Mouse (Mus musculus) liver, embryonic 12.5 days (tissue): ENCODE data around the gene Alox8. TPM values are rescaled to one million over a fixed set of nuclear protein-coding genes. Genes with fewer than 3 reads are reported as not detected.

Experiments
- ATAC-seq: fragments of 200-750 bp; cut with Nextera tagmentation; 2 replicates; pipeline ENCODE4 v1.8.0; 2017; ENCODE audit warnings: moderate number of reproducible peaks, mild to moderate bottlenecking, moderate library complexity
- H3K27ac ChIP-seq: fragments of 300-500 bp; sonication (generic); 2 replicates; pipeline ENCODE4 v1.5.1; 2016; ENCODE audit warnings: mild to moderate bottlenecking
- H3K27me3 ChIP-seq: fragments of 300-500 bp; sonication (generic); replicated peaks from 2 replicates; pipeline ENCODE4 v1.6.1; 2016; ENCODE audit warnings: mild to moderate bottlenecking, moderate library complexity
- H3K36me3 ChIP-seq: fragments of 300-500 bp; sonication (generic); 2 replicates; pipeline ENCODE4 v1.6.1; 2016; ENCODE audit warnings: mild to moderate bottlenecking, moderate library complexity
- H3K4me1 ChIP-seq: fragments of 300-500 bp; sonication (generic); 2 replicates; pipeline ENCODE4 v1.6.1; 2016
- H3K4me2 ChIP-seq: fragments of 300-500 bp; sonication (generic); 2 replicates; pipeline ENCODE4 v1.6.1; 2016; ENCODE audit warnings: mild to moderate bottlenecking, moderate library complexity
- H3K4me3 ChIP-seq: fragments of 300-500 bp; sonication (generic); 2 replicates; pipeline ENCODE4 v1.5.1; 2016; ENCODE audit warnings: mild to moderate bottlenecking, moderate library complexity
- H3K9ac ChIP-seq: fragments of 300-500 bp; sonication (generic); 2 replicates; pipeline ENCODE4 v1.6.1; 2016; ENCODE audit warnings: mild to moderate bottlenecking, moderate library complexity
- H3K9me3 ChIP-seq: fragments of 300-500 bp; sonication (generic); replicated peaks from 2 replicates; pipeline ENCODE4 v1.6.1; 2016; ENCODE audit warnings: mild to moderate bottlenecking, moderate library complexity
- WGBS: fragments of 180-500 bp; shearing (Covaris S2); methylation state at CpG from one replicate; pipeline ENCODE4 v1.1.7; 2016; ENCODE audit not compliant: insufficient replicate concordance; 5-methylcytosine and 5-hydroxymethylcytosine counted together
- polyA plus RNA-seq: library from polyadenylated mRNA; unstranded; fragments of >200 nt; fragmentation: Nextera tagmentation; extraction: Ambion mirVana; gene quantifications from 2 replicates; pipeline ENCODE4 v1.2.1, GENCODE M21; 2016

Alox8 gene
- polyA plus RNA-seq, 1 experiment from 2014 or later: not detected

- peak; percentile 41; the same call in 1 of the 2 replicates for ATAC-seq
Measured at GRCm38 (mm10) chr11:69134622-69134968, 63.0 kb downstream of the Alox8 start.

More at GRCm38 (mm10) chr11:69134622-69134968, 63.0 kb downstream of the Alox8 start:
- peak overlapping the region; percentile 45 for H3K4me3 ChIP-seq
- peaks cover 38% of the 10 kb centered on the region for H3K27me3 ChIP-seq
- H3K27ac ChIP-seq: no peak overlapping the region
- H3K9me3 ChIP-seq: no peaks in the 10 kb centered on the region
- H3K4me1 ChIP-seq: peaks cover 14% of the 10 kb centered on the region
- H3K36me3 ChIP-seq: no peaks in the 10 kb centered on the region
- peak overlapping the region; percentile 67 for H3K4me2 ChIP-seq
- 37% methylated on average over 8 of the region's 8 CpGs for WGBS
- H3K9ac ChIP-seq: no peak overlapping the region

Other genes with a start within 250 kb of the Alox8 start
- 2.9 and 3.0 TPM in 2 replicates for gene Arhgef15, start 240.4 kb downstream of the Alox8 start, polyA plus RNA-seq
- 0.87 and 0.90 TPM in 2 replicates for gene Slc25a35, start 229.7 kb downstream of the Alox8 start, polyA plus RNA-seq
- 54.7 and 61.0 TPM in 2 replicates for gene Rangrf, start 222.7 kb downstream of the Alox8 start, polyA plus RNA-seq
- 42.2 and 44.4 TPM in 2 replicates for gene Pfas, start 189.4 kb downstream of the Alox8 start, polyA plus RNA-seq
- gene Ctc1, start 181.9 kb downstream of the Alox8 start, polyA plus RNA-seq: 31.4 and 34.2 TPM in 2 replicates
- gene Aurkb, start 152.2 kb downstream of the Alox8 start, polyA plus RNA-seq: 142 TPM in 2 replicates
- gene Borcs6, start 138.1 kb downstream of the Alox8 start, polyA plus RNA-seq: 5.3 and 6.1 TPM in 2 replicates
- 32.0 and 34.8 TPM in 2 replicates for gene Tmem107, start 127.0 kb downstream of the Alox8 start, polyA plus RNA-seq
- gene Vamp2, start 109.4 kb downstream of the Alox8 start, polyA plus RNA-seq: 26.3 and 27.5 TPM in 2 replicates
- gene Per1, start 102.6 kb downstream of the Alox8 start, polyA plus RNA-seq: 2.5 and 4.0 TPM in 2 replicates
- 0.44 and 0.46 TPM in 2 replicates for gene Hes7, start 77.4 kb downstream of the Alox8 start, polyA plus RNA-seq
- gene 9130213A22Rik, start 75.3 kb downstream of the Alox8 start, polyA plus RNA-seq: 0.14 TPM in 1 of 2 replicates, not detected in the other
- gene Aloxe3, start 71.9 kb downstream of the Alox8 start, polyA plus RNA-seq: not detected in 2 replicates
- not detected in 2 replicates for gene Alox12b, start 40.9 kb downstream of the Alox8 start, polyA plus RNA-seq
- gene Gucy2e, start 39.2 kb upstream of the Alox8 start, polyA plus RNA-seq: not detected in 2 replicates
- 13.1 and 13.9 TPM in 2 replicates for gene Cntrob, start 125.9 kb upstream of the Alox8 start, polyA plus RNA-seq
- 90.4 and 90.9 TPM in 2 replicates for gene Trappc1, start 126.1 kb upstream of the Alox8 start, polyA plus RNA-seq
- 0.24 and 0.48 TPM in 2 replicates for gene Kcnab3, start 128.4 kb upstream of the Alox8 start, polyA plus RNA-seq
- gene Rnf227, start 142.6 kb upstream of the Alox8 start, polyA plus RNA-seq: 1.5 and 1.7 TPM in 2 replicates
- gene Chd3, start 171.6 kb upstream of the Alox8 start, polyA plus RNA-seq: 4.7 and 6.4 TPM in 2 replicates
- gene Naa38, start 197.6 kb upstream of the Alox8 start, polyA plus RNA-seq: 111 and 119 TPM in 2 replicates
- gene Cyb5d1, start 197.8 kb upstream of the Alox8 start, polyA plus RNA-seq: 15.1 and 15.7 TPM in 2 replicates
- gene Tmem88, start 200.4 kb upstream of the Alox8 start, polyA plus RNA-seq: 14.4 and 15.4 TPM in 2 replicates
- 7.1 and 7.5 TPM in 2 replicates for gene Kdm6b, start 215.8 kb upstream of the Alox8 start, polyA plus RNA-seq